Mouse (Mus musculus) embryo, embryonic 11.5 days (tissue): Measurements from ENCODE around the gene Uggt1.

Experiments used
- DNase-seq: peaks from one replicate; pipeline ENCODE4 v3.0.0-alpha.2; 2012; ENCODE audit warnings: low read depth, low spot score

Gene Uggt1

DNA sequence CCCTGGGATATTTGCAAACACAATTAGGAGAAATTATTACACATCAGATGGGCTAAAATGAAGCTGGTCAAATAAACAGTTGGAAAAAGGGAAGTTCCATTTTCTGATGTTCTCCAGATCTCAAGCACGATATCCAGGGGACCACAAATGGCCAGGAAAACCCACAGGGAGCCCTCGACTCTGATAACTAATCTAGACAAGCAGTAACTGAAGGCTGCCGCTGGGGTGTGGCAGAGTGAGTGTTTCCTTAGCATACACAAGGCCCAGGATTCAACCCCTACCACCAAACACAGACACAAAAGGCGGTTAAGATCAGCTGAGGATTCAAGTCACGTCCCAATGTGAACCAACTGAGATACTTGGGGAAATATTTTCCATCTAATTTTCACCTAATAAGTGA, 64.5 kb downstream of the Uggt1 start:
- DNase-seq: no peak

- DNase-seq: no peak
Observed at GRCm38 (mm10) chr1:36173461-36173860, 71.1 kb downstream of the Uggt1 start.

GRCm38 (mm10) chr1:36172941-36173340, 71.6 kb downstream of the Uggt1 start:
- DNase-seq: no peak

- no peak for DNase-seq
Observed at GRCm38 (mm10) chr1:36162687-36163086, 81.8 kb downstream of the Uggt1 start.

- DNase-seq: no peak
Observed at GRCm38 (mm10) chr1:36161208-36161607, 83.3 kb downstream of the Uggt1 start.

DNA sequence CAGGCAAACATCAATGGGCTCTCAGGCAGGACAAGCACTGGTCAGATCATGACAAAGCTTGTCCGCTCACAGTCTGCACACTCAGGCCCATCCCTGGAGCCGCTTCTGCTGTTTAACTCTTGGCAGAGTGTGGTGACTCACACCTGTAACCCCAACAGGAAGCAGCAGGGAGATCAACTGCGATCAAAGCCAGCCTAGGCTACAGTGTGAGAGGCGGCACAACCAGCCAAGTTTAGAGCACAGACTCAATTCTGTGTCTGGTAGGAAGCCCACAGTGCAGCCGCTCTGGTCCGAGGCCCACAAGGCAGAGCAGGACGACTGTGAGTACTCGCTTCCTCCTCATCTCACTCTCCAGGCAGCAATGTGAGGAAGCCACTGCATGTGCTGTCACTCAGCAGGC, 84.3 kb downstream of the Uggt1 start:
- no peak for DNase-seq

DNA sequence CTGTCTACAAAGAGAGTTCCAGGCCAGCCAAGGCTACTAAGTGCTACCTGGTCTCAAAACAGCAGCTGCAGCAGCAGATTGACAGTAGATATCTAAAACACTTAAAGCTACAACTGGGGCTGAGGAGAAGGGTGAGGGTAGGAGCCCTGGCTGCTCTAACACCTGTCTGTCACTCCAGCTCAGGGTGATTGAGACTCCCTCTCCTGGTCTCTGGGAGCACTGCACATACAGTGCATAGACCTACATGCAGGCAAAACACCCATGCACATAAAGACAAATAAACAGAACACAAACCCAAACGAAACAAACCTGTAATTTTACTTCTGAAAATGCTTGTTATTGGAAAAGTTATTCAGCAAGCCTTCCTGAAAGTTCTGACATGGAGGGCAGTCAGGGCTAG, 95.1 kb downstream of the Uggt1 start:
- DNase-seq: no peak

DNA sequence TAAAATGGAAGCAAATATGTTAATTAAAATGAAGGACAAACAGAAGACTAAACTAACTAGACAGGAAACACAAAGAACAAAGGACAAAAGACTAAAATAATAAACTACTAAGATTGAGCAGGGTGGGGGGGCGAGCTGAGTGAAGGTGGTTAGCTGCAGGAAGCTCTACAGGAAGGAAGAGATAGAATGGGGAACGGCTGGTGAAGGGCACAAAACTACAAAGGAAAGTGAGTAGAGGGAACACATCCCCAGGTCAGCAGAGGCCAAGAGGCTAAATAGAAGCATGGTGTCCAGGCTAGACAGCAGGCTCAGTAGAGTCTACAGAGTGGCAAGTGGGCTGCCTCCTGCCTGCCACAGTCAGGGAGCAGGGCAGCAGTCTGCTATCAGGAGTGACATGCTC, 95.7 kb downstream of the Uggt1 start:
- DNase-seq: no peak

DNA sequence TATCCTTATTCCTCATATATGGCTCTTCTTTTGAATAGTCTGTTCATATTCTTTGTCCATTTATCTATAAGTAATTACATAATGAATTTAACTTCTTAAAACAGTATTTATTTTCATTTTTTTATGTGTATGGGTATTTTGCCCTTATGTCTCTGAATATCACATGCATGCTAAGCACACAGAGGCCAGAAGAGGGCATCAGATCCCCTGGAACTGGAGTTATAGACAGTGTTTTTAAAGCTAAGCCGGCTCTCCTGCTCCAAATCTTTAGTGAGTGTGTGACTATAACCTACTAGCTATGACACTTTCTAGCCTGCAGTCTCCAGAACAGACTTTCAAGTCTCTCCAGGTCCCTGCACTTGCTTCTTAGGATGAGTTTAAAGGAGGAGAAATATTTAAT, 99.5 kb downstream of the Uggt1 start:
- DNase-seq: no peak

GRCm38 (mm10) chr1:36140311-36140710, 104.2 kb downstream of the Uggt1 start:
- DNase-seq: no peak

DNA sequence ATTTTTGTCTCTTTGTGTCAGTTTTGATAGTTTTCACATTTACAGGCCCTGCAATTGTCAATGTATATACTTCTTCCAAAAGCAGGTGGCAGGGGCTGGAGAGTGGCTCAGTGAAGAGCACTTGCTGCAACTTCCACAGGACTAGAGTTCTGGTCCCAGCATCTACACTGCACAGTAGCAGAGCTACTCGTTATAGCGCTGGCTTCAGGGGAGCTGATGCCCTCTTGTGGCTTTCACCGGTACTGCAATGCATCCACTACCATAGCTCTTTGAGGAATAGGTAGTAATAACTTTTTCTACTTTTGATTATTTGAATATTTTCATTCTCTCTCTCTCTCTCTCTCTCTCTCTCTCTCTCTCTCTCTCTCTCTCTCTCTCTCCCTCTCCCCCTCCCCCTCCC, 109.9 kb downstream of the Uggt1 start:
- peak; percentile 58 for DNase-seq

- DNase-seq: no peak
Observed at GRCm38 (mm10) chr1:36133647-36134046, 110.9 kb downstream of the Uggt1 start.

- no peak for DNase-seq
Observed at GRCm38 (mm10) chr1:36133041-36133440, 111.5 kb downstream of the Uggt1 start.

DNA sequence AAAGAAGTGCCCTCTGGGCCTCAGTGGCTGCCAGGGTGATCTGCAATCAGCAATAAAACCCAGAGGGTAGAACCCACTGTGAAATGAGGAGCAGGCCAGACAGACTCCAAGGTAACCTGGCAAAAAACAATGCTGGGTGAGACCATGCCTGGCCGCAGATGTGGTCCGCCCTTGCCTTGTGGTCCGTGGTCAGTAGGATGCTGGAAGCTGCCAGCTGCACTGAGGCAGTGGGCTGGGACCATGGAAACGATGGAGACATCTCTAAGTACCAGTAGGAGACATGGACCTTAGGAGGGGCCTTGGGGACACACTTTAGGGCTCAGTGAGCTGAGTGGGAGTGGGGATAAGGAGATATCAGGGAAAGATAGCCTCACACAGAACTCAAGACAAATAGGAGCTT, 112.3 kb downstream of the Uggt1 start:
- DNase-seq: no peak

DNA sequence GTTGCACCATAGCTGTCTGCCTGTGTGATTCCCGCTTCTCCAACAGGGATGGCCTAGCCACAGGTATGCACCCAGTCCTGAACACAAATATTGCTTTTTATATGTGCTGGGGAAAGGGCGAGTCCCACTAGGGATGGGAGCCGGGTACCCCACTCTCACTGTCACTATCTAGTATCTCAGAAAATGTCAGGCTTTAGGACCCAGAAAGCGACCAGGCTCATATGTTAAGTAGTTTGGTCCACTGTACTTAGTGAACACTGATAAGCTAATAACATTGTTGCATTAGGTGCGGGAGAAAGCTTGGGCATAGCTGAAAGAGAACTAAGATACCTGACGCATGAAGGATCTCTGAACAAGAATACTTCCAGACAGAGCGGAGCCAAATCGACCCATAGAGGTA, 112.8 kb downstream of the Uggt1 start:
- no peak for DNase-seq

DNA sequence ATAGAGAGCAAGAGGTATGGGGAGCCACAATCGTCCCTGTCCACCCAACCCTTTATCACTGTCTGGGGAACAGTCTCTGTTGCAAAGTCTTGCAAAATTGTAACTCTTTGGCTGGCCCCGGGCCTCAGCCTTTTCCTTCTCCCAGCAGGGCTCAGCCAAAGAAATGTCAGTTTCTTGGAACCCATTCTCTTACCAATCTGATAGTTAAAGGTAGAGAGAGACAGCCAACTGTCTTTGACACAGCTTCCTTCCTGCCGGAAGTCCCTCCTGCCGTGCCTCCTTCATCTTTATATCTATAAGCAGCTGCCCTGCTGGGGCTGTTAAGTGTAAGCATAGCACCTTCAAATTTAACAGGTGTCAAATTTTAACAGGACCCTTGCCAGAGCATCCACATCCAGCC, 113.4 kb downstream of the Uggt1 start:
- DNase-seq: no peak

- no peak for DNase-seq
Observed at GRCm38 (mm10) chr1:36130307-36131035, 114.0 kb downstream of the Uggt1 start.

- DNase-seq: no peak
Observed at GRCm38 (mm10) chr1:36129881-36130280, 114.6 kb downstream of the Uggt1 start.

DNA sequence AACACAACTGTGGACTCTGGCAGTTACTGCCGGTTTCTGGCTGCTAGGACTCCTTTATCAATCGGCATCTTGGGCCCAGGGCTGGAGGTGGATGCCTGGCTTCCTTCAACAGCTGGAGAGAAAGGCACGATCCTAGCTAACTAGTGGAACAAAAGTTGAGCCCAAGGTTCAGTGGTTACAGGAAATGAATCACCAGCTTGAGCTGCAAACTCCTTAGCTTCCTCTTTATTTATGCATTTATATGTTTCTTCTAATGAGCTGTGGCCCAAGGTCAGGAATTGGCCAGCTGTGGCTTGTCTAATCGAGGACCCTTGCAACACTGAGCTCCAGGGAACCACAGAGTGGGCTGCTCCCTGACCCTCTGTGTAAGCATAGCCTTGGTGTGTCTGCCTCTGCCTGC, 115.4 kb downstream of the Uggt1 start:
- DNase-seq: no peak

GRCm38 (mm10) chr1:36125076-36125475, 119.4 kb downstream of the Uggt1 start:
- DNase-seq: no peak

GRCm38 (mm10) chr1:36121172-36121571, 123.3 kb downstream of the Uggt1 start:
- no peak for DNase-seq

DNA sequence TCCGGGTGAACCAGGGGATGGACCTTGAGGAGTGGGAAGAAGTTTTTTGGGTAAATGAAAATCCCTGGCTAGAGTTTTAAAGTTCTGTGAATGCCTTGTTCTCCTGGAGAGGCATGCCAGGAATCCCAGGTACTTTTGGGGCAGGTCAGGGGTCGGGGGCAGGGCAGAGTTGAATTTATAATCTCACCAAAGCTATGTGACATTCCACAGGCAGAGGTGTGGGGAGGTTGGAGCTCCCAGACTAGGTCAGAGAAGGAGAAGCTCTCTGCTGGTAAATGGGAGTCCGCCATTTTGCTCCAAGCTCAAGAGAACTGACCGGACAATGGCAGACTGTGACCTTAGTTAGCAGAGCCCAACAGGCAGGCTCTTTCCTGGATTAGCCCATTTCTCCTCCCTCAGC, 125.1 kb downstream of the Uggt1 start:
- no peak for DNase-seq

- DNase-seq: no peak
Observed at GRCm38 (mm10) chr1:36118958-36119357, 125.6 kb downstream of the Uggt1 start.

GRCm38 (mm10) chr1:36118061-36118685, 126.3 kb downstream of the Uggt1 start:
- no peak for DNase-seq
